Mouse (Mus musculus): Measurements from ENCODE around the gene Slx4ip.

DNA sequence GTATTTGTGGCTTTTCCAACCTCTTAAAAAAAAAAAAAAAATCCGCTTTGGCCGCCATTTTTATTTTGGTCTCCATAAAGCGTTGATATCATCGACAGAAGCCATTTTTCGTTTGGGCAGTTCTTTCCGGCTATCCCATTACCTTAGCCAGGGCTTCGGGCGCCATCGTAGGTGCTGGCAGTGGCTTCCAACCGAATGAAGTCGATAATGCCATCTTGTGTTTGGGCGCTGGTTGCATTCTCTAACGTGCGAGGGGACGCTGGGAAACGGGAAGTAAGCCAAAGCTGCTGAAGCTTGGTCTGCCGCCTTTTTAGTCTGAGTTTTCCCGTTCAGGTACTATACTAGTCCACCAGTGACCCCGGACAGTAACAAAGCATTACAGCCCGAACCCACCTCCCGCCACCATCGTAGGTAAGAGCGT, 943 bp downstream of the Slx4ip start:
- TF ChIP-seq CTCF (IDR thresholded peaks at IDR 0.05; ENCODE audit: extremely low read depth, insufficient read depth, low read length), result no peak
- peak; percentile 87 for TF ChIP-seq POLR2A (IDR thresholded peaks at IDR 0.05; ENCODE audit: extremely low read depth, insufficient read depth, low read length)

Measured in cortical plate, adult 2 months (tissue).